Mouse (Mus musculus): ENCODE results near the gene H2al2c. TPM values are rescaled to one million over a fixed set of nuclear protein-coding genes. Genes with fewer than 3 reads are reported as not detected.
"Not testable (repeated sequence)": the region's sequence is repeated elsewhere in the genome, so short reads cannot be mapped to it uniquely, and the experiment has no call there.

H2al2c gene
- total RNA-seq (2014; rRNA removed) (not detected in 2 replicates), polyA plus RNA-seq (2012; rRNA removed) (not detected in 2 replicates)

DNA sequence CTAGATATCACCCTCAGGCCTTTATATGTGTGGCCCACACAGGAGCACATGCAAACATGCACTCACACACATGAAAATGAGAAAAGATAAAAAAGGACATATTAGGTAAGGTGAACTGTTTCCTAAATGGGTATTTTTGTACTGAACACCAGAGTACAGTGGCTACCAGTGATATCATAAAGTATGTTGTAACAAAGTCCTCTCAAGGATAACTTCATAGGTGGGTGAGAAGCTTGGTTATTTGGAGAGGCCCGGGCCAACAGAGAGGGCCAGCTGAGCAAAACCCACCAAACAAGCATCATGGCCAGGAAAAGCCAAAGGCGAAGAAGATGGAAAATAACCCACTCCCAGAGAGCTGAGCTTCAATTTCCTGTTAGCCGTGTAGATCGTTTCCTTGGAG, at the start of gene H2al2c:
TSS of gene H2al2c (plus strand) at position 301 of the 400 bp plus-strand sequence.
- not testable (repeated sequence) for H3K79me2 ChIP-seq (ENCODE audit: control insufficient read depth, insufficient read depth, low read length); H3K9ac ChIP-seq (ENCODE audit: low read depth, low read length); H3K36me3 ChIP-seq (ENCODE audit: control insufficient read depth, insufficient read depth, low read length); DNase-seq (ENCODE audit: extremely low read depth, low read depth, low spot score); H3K4me1 ChIP-seq (ENCODE audit: control insufficient read depth, insufficient read depth, low read length); H3K4me3 ChIP-seq (ENCODE audit: insufficient read depth, low read depth, low read length); H3K27ac ChIP-seq (replicated peaks; ENCODE audit: insufficient read depth, low read depth, low read length); H3K27me3 ChIP-seq (ENCODE audit: control insufficient read depth, insufficient read depth, low read length)
- WGBS, result no CpG with 5 or more reads among the region's 4 CpGs

Other genes with a start within 250 kb of the H2al2c start
- not detected in 2 replicates for gene Sry, start 64.6 kb downstream of the H2al2c start, total RNA-seq (2014; rRNA removed)
- gene Sry, start 64.6 kb downstream of the H2al2c start, polyA plus RNA-seq (2012; rRNA removed), result not detected in 2 replicates
- gene H2al2b, start 121.6 kb downstream of the H2al2c start, total RNA-seq (2014; rRNA removed), result not detected in 2 replicates
- not detected in 2 replicates for gene H2al2b, start 121.6 kb downstream of the H2al2c start, polyA plus RNA-seq (2012; rRNA removed)
- gene Gm4064, start 197.1 kb downstream of the H2al2c start, total RNA-seq (2014; rRNA removed), result not detected in 2 replicates
- not detected in 2 replicates for gene Gm4064, start 197.1 kb downstream of the H2al2c start, polyA plus RNA-seq (2012; rRNA removed)
- not detected in 2 replicates for gene Rbmy, start 231.6 kb downstream of the H2al2c start, total RNA-seq (2014; rRNA removed)
- not detected in 2 replicates for gene Rbmy, start 231.6 kb downstream of the H2al2c start, polyA plus RNA-seq (2012; rRNA removed)
- not detected in 2 replicates for gene Gm10256, start 231.6 kb downstream of the H2al2c start, total RNA-seq (2014; rRNA removed)
- gene Gm10256, start 231.6 kb downstream of the H2al2c start, polyA plus RNA-seq (2012; rRNA removed), result not detected in 2 replicates

Measured in liver, adult 2 months (tissue).